Mouse (Mus musculus): ENCODE measurements around the gene Tlr7.
"Not testable (repeated sequence)": the region's sequence is repeated elsewhere in the genome, so short reads cannot be mapped to it uniquely, and the experiment has no call there.

Tlr7 gene

GRCm38 (mm10) chrX:167330399-167330798 is at the start of gene Tlr7:
Gene Tlr7, minus strand, starts transcription at chrX:167330558.
- peak; percentile 23 to 50 for DNase-seq (ENCODE audit: low spot score in 2 of 2)

GRCm38 (mm10) chrX:167380073-167380472 is 49.7 kb upstream of the Tlr7 start:
- DNase-seq (ENCODE audit: low spot score in 2 of 2), result no peak

DNA sequence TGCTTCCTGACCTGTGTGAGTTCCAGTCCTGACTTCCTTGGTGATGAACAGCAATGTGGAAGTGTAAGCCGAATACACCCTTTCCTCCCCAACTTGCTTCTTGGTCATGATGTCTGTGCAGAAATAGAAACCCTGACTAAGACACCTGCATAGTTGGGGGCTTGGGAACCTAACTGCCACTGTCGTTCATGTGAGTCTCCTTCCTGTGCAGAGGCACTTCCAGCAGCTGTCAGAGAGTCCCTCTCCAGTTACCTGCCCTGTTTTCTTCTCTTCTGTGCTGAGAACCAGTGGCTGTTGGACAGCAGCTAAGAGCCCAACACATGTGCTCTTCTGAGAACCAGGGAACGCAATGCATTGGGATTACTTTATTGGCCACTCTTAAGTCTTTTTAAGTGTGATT is 30.9 kb upstream of the Tlr7 start:
- not testable (repeated sequence) for DNase-seq (ENCODE audit: low spot score in 2 of 2)

DNA sequence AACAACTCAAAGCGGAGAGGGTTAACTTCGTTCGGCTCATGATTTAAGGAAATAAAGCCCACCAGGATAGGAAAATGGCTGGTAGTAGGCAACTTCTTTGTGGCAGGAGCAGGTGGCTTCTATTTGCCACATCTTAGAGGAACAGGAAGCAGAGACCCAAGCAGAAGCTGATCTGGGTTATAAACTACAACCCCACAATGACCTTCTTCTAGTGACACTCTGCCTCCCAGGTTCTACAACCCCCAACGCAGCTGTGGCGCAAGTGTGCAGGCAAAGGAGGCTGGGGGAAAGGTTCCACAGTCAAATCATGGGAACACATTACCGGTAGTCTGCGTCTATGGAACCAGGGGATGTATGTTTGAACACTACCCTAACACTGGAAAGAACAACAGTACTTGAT is 29.3 kb upstream of the Tlr7 start:
- peak; percentile 12 to 14 for DNase-seq (ENCODE audit: low spot score in 2 of 2)

- peak; percentile 21 to 39 for DNase-seq (ENCODE audit: low spot score in 2 of 2)
Observed at GRCm38 (mm10) chrX:167357415-167357814, 27.1 kb upstream of the Tlr7 start.

DNA sequence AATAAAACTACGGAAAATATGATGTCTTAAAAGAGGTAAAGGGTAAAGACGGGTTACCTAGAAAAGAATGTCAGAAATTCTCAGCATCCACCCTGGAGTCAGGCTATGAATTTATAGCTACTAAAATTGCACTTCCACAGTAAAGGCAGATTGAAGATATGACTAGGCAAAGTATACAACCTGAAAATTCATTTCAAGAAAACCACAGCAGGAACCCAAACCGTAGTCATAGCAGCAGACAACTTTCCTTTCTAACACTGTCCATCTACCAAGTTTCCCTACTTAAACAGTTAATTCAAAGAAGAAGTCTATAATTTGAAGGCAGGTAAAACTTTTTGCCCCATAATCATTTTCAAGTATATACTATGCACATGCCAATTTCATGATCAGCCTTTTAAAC is 25.6 kb upstream of the Tlr7 start:
- no peak for DNase-seq (ENCODE audit: low spot score in 2 of 2)

GRCm38 (mm10) chrX:167353617-167354016 is 23.3 kb upstream of the Tlr7 start:
- no peak for DNase-seq (ENCODE audit: low spot score in 2 of 2)

DNA sequence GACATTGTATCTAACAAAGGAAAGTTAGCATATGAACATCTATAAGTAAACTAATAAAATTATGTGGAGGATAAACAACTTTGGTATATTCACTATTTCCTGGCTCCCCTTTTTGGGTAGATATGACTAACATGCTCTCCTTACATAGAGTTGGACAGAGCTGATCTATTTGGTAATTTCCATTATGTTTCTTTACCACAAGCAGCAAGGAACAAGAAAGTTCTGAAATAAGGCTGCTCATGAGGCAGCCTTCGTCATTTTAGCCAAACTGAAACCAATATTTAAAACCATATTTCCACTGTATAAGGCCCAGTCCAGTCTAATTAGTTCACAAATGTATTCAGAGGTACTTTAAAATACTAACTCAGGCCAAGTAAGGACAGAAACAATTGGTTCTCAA is 16.1 kb upstream of the Tlr7 start:
- DNase-seq (ENCODE audit: low spot score in 2 of 2), result no peak

DNA sequence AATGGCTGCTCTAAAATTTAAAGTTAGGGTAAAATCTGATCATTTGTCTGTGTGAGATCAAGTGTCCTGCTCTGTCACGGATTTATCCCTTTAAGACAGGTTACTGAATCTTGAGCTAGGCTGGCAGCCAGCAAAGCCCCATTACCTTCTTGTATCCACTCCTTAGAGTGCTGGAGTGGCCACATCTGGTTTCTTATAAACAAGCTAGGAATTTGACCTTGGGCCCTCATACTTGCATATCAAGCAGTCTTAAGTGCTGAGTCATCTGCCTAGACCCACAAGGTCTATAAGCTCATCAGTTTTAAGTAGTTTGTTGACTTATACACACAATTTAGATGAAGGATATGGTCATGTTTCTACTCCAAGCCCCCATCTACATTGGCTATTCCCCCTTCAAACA is 14.0 kb upstream of the Tlr7 start:
- no peak for DNase-seq (ENCODE audit: low spot score in 2 of 2)

GRCm38 (mm10) chrX:167341811-167342210 is 11.5 kb upstream of the Tlr7 start:
- DNase-seq (ENCODE audit: low spot score in 2 of 2), result no peak

DNA sequence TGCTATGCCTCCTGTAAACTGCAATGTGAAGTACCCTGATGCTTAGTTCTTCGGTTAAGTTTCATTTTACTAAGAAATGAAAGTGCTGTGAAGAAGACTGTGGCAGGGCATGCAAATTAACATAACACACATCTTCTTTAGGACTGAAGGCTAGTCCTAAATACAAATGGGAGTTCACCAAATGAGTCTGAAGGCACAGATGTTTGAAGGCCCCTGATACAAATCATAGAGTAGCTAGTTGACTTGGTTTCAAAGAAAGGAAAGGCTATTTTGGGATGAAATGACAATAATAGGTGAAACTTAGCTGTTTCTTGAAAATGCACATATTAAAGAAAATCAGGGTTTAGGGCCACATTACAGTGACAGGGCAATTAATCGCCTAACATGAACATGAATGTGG is 9.8 kb upstream of the Tlr7 start:
- DNase-seq (ENCODE audit: low spot score in 2 of 2), result peak in 1 of 2 experiments; percentile 21

DNA sequence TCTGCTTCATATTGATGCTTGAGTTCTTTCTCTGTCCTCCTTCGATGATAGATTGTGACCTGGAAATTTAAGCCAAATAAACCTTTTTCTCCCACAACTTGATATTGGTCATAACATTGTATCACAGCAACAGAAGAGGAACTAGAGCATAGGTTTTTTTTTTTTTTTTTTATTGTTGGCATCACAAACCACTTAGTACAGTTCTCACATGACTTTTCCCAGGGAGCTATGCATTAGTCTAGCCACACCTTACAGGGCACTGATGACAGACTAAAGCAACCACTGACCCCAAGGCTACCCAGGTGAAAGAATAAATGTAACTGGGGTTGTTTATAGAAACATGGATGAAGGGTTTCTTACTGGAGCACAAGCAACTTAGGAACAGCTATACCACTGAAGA is 7.6 kb upstream of the Tlr7 start:
- no peak for DNase-seq (ENCODE audit: low spot score in 2 of 2)

GRCm38 (mm10) chrX:167334571-167334970 is 4.2 kb upstream of the Tlr7 start:
- DNase-seq (ENCODE audit: low spot score in 2 of 2), result no peak

- no peak for DNase-seq (ENCODE audit: low spot score in 2 of 2)
Observed at GRCm38 (mm10) chrX:167332607-167333006, 2.2 kb upstream of the Tlr7 start.

GRCm38 (mm10) chrX:167330993-167331392 is 635 bp upstream of the Tlr7 start:
- no peak for DNase-seq (ENCODE audit: low spot score in 2 of 2)

GRCm38 (mm10) chrX:167329620-167330019 is 738 bp downstream of the Tlr7 start:
- DNase-seq (ENCODE audit: low spot score in 2 of 2), result no peak

DNA sequence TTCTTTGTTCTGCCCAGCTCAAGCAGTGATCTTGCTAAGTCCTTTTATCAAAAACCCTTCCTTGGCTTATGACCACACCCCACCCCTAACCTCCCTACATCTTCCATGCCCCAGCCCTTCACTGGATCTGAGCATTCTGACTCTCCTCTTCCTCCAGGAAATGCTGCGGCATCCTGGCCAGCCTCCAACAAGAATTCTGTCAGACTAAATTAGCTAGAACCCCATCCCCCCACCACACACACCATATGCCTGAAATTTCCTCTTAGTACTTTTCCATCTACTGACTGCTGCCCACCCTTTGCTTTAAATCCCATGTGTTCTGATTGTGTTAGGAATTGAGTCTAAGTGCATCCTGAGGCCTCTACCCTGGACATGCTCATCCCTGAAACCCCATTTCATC is 1.3 kb downstream of the Tlr7 start:
- no peak for DNase-seq (ENCODE audit: low spot score in 2 of 2)

DNA sequence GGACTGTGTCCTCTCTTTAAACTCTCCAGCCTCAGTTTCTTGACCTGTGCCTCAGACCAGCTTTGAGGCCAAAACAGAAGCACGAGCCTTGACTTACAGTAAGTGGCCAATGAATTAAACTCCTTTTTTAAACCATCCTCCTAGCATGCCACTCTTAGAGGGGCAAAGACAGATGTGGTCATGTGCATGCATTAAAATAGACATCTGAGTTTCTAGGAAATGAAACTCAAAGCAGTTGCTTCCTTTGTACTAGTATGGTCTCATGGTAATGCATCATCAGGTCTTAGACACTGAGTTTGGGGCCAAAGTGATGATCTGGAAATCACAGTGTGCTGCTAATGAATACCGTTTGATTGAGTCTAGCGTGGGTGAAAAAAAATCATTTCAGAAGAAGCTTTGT is 1.8 kb downstream of the Tlr7 start:
- peak; percentile 35 to 50 for DNase-seq (ENCODE audit: low spot score in 2 of 2)

DNA sequence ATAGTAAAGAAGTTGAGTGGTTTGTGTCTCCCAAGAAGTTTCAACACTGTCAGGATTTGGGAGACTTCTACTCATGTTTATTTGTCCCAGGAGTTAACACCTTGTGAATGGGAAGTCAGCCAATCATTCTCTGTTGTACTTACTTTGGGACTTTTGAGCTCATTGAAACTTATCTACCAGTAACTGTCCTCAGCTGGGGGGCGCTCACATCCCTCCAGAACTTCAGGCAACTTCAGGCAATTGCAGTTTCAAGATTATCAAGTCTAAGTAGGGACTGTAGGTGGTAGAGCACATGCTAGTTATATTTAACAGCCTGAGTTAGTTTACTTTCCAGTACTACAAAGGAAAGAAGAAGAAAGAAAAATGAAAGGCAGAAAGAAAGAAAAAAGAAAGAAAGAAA is 6.6 kb downstream of the Tlr7 start:
- peak in 1 of 2 experiments; percentile 16 for DNase-seq (ENCODE audit: low spot score in 2 of 2)

DNA sequence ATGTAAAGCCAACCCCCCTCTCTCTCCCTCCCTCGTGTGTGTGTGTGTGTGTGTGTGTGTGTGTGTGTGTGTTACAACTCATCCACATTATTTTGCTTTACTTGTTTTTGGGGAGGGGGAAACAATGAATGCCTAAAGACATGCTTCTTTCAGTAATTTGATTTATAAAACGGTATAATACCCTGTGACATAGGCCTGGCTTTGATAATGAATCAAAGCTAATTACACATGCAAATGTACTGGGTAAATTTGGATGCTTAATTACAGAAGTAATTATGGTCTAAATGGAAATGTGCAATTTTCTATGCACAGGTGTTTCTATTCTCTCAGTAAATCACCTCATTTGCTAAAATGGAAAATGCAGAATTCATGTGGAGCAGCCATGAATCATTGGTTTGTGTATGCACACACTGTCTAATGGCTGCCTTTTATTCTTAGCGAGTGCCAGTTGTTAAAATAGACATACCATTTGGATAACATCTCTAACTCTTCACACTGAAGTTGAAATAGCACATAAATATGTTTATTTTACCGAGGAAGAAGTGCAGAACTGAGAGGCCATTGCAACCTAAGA is 9.0 kb downstream of the Tlr7 start:
- DNase-seq (ENCODE audit: low spot score in 2 of 2), result no peak

DNA sequence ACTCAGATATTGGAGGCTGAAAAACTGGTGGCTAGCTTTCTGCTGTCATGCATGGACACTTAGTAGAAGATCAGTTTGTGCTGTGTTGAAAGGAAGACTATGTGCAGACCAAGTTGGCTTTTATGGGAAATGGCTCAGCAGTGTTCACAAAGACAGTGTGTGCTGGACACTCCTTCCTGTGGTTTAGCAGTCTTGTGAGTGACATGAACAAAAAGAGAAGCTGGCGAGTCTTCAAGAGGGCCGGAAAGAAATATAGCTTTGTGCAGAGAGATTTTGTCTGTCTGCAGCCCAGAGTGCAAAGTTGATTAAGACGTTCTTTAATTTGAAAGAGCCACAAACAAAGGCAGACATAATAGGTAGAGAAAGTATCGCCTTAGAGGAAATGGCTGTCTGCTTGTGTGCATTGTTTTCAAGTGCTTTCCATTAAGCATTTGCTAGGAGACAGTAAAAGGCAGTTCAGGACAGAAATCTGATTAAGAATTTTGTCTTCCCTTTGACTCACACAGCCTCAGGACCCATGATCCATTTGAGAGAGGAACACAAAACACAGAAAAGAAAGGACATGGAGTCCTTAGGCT is 11.4 kb downstream of the Tlr7 start:
- peak; percentile 31 to 32 for DNase-seq (ENCODE audit: low spot score in 2 of 2)

- DNase-seq (ENCODE audit: low spot score in 2 of 2), result peak; percentile 26 to 50
Observed at GRCm38 (mm10) chrX:167315766-167316165, 14.6 kb downstream of the Tlr7 start.

- no peak for DNase-seq (ENCODE audit: low spot score in 2 of 2)
Observed at GRCm38 (mm10) chrX:167315093-167315726, 15.1 kb downstream of the Tlr7 start.
